Mouse (Mus musculus) spleen, adult 2 months (tissue): ENCODE results near the gene Top1.

Source experiments
- CTCF ChIP-seq: fragments of 200-500 bp; IDR thresholded peaks from 2 replicates; pipeline ENCODE4 v1.5.1; 2011; ENCODE audit warnings: mild to moderate bottlenecking, inconsistent platforms; ENCODE audit not compliant: insufficient read depth, insufficient read length, insufficient replicate concordance; ENCODE audit errors: extremely low read depth
- POLR2A ChIP-seq: fragments of 200-500 bp; IDR thresholded peaks from 2 replicates; pipeline ENCODE4 v1.6.1; 2011; ENCODE audit warnings: low read depth, low read length, inconsistent platforms

DNA sequence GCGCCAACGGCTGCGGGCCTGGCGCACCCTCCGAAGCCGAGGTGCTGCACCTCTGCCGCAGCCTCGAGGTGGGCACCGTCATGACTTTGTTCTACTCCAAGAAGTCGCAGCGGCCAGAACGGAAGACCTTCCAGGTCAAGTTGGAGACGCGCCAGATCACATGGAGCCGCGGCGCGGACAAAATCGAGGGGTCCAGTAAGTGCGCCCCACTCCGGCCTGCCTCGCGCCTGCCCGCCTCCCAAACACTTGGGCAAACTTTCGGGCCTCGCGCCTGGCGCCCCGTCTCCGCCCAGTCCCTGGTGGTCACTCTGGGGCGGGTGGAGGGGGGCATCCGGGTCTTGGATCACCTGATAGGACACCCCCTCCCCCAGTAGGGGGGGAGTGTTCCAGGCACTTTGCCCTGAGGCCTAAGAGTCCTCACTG lies 86.2 kb downstream of the Top1 start:
- TF ChIP-seq CTCF = no peak
- TF ChIP-seq POLR2A = no peak
